Mouse (Mus musculus): ENCODE data around the gene Phrf1. TPM values are rescaled to one million over a fixed set of nuclear protein-coding genes. Genes with fewer than 3 reads are reported as not detected.
A peak's percentile ranks its signal among the peaks of the same experiment; 100 is the strongest.

Phrf1 gene
- total RNA-seq, 2 experiments from 2014 or later: 53.0 to 60.4 TPM

DNA sequence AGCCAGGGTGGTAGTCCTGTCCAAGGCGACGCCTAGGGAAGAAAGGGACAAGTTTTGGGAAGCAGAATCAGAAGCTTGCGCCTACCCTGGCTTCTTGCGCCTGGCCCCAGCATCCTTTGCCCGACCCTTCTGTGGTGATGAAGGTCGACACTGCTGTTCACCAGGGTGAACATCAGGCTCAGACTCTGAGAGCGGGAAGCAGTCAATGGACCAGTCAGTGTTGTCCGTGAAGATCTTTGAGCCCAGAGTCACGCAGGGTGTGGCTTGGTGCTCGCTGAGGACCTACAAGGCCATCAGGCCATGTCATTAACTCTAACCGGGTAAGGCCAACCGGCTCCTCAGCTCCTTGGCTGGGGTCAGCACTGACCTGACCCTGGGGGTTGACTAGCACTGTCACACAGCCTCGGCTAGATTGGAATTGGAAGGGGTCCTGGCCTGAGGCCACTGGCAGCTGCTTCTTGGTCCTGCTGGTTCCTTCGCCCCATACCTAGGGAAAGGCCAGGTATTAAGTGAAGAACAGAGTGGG lies 17.9 kb upstream of the Phrf1 start:
- ATAC-seq (replicated peaks; ENCODE audit: poor library complexity): no peak

DNA sequence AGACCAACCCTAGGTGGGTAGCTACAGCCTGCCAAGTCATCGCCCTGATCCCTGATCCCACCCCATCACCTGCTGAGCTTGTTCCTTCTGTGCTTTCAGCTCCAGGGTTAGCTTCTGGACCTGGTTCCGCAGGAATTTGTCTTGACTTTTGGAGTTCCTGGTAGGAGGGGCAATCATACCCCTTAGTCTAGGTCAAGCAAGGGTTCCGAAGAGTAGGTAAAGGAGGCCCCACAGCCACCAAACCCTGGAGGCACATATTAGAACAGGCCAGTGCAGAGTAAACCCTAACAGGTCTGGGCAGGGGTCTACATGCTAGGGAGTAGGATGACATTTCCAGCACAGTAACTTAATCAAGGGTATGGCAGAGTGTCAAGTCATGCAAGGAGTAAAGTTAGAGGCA lies 15.5 kb upstream of the Phrf1 start:
- no peak for ATAC-seq (replicated peaks; ENCODE audit: poor library complexity)

DNA sequence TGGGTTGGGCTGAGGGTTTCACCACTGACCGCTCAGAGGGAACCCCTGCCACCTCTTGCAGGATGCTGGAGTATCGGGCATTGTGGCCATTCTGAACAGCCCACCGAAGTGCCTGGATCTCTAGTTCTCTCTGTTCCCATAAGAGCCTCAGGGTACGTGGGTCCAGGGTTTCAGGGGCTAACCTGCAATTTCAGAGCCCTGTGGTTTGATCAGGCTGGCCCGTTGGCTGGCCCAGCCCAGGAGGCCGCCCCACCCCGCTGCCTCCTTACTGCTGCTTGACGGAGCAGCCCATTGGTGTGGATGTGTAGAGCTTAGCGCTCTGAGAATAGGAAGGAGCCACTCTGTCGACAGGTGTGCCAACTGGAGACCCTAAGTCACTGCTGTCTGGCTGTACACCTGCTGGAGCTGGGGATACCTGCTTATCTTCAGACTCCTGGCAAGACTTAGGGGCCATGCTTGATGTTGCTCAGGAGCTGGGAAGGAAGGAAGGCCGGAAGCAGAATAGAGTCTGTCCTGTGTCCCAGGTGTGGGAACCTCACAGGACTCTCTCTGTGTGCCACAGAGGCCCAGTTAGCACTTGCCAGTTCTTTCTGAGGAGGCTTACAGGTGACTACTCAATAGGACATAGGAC lies 14.9 kb upstream of the Phrf1 start, which contains the start of gene Lmntd2:
Gene Lmntd2, minus strand, starts transcription at position 476 of the 631 bp plus-strand sequence.
- no peak for ATAC-seq (replicated peaks; ENCODE audit: poor library complexity)

DNA sequence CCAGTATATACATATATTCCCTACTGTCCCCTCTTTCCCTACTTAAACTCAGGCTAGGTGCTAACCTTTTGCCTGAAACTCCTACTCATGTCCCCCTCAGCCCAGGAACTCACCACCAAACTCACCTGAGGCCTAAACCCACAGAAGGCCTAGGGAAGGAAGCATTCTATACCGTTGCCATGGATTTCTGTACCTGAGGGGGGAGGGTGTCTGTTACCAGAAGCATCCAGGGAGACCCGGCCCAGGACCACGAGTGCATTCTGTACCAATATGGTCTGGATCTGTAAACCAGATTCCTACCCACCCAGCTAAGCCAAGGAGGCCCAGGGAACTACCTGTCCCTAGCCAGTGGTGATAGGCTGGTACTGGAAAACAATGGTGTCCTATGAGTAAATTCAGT lies 14.3 kb upstream of the Phrf1 start:
- ATAC-seq (replicated peaks; ENCODE audit: poor library complexity): no peak

DNA sequence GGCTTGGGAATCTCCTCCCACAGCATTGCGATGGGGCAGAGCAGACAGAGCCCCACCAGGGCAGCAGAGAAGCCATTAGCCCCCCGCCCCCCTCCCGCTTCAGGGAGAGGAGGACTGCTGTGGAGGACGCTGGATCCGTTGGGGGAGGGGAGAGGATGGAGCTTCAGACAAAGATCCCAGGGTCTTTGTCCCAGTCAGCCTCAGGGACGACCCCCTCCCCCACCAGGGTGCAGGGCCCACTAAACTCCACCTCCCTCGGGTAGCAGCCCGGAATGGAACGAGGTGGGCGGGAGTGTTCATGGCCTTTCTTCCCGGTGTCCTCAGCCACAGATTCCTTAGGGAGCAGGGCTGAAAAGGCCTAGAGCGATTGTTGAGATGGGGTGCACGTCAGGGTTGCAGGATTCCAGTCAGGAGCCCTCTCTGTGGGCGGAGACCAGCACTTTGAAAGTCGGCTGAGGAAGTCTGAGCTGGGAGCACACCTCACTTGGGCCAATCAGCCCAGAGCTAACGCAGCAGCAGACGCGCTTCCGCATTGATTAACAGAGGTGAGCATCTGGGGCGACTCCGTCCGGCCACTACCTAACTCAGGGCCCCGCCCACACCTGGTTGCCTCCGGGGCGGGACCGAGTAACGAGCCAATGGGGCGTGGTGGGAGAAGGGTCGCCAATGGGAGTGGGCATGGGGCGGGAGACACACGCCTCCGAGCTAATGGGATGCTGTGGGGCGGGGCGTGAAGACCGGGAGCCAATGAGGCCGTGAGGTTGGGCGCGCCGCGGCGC lies 13.3 kb upstream of the Phrf1 start, which contains the start of gene Rassf7:
Gene Rassf7, plus strand, starts transcription at position 760 of the 779 bp plus-strand sequence.
- ATAC-seq (replicated peaks; ENCODE audit: poor library complexity): peak; percentile 94

DNA sequence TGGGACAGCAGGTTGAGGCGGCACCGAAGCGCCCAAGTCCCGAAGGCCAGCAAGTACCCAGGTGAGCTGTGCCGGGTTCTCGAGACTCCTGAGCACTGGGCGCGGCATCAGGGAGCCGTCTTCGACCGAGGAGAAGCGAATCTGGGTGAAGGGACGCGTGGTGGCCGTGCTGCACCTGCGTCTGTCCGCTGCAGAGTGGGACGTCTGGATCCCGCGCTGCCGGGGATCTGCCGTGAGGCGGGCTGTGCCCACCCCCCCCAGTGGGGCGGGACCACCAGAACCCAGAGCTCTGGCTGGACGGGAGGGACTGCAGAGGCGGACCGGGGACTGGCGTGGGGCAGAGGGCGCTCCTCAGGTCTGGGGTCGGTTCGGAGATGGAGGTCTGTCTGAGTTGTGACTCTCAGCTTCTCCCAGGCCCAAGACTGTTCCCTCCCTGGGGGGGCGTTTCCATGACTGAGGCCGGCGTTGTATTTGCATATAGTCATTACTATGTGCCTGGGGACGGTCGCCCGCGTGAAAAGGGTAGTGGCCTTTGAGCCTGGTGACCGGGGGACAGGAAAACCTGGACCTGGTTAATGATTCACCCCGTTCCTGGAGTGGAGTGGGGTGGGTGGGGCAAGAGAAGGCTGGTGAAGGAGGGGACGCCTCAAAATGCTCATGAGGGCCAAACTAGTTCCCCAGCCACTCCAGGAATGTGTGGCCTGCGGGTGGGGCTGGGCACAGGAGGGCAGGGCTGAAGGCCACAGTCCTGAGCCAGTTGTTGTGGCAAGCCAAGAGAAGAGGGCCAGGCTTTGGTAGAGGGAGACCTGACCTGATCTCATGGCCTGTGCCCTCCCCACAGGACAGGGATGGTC lies 12.5 kb upstream of the Phrf1 start:
- peak; percentile 34 for ATAC-seq (replicated peaks; ENCODE audit: poor library complexity)

DNA sequence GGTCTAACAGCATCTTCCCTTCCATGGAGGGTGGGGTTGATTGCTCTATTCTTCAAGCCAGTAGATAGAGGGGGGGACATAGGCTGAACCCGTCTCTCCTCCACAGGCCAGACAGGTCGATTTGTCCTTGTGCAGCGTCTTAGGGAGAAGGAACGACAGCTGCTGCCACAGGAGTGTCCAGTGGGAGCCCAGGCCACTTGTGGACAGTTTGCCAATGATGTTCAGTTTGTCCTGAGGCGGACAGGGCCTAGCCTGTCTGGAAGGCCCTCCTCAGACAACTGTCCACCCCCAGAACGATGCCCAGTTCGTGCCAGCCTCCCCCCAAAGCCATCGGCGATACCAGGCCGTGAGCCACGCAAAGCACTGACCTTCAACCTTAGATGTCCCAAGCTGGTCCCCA lies 11.7 kb upstream of the Phrf1 start:
- ATAC-seq (replicated peaks; ENCODE audit: poor library complexity): no peak

DNA sequence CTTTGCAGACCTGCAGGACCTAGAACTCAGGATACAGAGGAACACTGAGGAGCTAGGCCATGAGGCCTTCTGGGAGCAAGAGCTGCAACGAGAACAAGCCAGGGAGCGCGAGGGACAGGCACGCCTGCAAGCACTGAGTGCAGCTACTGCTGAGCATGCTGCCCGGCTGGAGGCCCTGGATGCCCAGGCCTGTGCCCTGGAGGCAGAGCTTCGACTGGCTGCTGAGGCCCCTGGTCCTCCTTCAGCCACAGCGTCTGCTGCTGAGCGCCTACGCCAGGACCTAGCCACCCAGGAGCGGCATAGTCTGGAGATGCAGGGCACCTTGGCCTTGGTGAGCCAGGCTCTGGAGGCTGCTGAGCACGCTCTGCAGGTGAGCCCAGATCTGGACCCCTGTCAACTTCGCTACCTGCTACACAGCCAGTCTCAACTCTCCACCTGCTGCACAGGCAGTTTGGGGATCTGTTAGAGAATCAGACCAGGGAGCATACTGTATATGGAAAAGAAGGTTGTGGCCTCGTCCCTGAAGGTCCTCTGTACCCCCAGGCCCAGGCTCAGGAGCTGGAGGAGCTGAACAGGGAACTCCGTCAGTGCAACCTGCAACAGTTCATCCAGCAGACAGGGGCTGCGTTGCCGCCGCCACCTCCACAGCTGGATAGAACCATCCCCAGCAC lies 11.1 kb upstream of the Phrf1 start:
- no peak for ATAC-seq (replicated peaks; ENCODE audit: poor library complexity)

DNA sequence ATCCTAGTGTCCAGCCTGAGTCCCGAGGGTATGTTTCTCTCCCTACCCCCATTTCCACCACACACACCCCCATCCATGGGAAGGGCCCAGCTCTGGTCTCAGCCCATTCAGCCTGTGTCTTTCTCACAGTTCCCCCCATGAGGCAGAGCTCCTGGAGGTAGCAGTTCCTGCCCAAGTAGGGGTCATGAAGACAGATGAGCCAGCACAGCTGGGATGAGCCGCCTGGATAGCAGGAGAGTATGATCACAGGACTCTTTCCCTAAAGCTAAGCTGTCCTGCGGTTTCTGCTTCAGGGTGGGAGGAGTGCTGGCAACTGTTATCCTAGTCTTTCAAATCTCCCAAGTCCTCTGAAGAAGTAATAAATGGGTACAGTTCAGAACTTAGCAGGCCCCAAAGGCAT lies 10.4 kb upstream of the Phrf1 start:
- no peak for ATAC-seq (replicated peaks; ENCODE audit: poor library complexity)

DNA sequence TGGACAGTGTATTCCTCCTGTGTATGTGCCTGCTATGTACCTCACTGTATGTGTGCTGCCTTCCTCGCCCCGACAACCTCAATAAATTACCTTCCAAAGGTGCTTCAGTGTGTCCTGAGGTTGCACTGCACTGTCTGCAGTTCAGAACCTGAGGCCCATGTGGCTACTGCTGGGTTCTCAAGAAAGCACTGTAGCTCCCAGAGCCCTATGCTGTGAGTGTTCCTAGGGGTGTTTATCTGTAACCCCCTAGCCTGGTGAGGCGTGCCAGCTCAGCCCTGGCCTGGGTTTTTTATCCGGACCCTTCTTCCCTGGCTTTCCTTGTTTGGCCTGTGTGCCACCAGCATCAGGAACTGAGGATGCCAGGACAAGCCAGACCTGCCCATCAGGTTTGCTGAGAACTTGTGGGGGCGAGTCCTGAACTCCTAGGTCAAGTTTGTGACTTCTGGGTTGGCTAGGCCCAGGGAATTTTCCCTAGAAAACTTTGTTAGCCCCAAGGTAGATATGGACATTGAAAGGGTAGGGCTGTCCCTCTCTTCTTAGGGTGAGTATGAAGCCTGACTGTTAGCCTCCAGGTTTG lies 9.9 kb upstream of the Phrf1 start:
- ATAC-seq (replicated peaks; ENCODE audit: poor library complexity): no peak

DNA sequence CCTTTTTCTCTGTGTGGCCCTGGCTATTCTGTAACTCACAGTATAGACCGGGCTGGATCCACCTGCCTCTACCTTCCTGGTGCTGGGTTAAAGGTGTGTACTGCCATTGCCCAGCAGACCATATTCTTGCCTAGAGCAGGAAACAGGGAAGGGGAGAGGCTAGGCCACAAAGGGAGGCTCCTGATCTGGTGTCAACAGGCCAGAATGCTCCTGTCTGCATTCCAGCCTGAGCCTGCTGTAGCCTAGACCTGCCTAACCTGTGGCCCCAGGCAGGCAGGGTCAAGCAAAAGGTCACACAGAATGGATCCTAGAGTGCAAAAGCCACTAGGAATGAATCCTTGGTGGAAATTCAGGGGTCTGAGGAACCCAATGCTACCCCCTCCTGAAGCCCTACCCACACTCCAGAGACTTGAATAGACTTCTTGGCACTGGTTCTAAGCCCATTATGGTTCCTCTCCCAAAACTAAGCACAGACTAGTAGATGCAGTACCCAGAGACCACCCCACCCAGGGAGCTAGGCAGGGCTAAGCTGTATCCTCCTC lies 9.0 kb upstream of the Phrf1 start:
- no peak for ATAC-seq (replicated peaks; ENCODE audit: poor library complexity)

DNA sequence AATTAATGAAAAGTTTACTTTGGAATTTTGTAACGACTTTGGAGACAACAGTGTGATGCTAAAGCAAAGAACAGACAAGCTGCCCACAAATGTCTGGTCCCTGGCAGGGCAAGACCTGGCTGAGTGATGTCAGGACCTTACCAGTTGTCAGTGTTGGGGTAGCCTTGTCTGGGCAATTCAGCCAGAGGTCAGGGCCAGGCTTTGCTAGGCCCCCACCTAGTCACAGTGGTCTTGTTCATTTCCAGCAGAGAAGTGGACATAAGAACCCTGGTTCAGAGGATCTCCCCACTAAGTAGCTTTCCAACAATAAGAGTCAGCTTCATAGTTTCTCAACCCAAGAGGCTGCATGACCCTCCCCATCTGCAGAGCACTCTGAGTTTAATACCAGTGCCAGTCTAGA lies 8.2 kb upstream of the Phrf1 start:
- ATAC-seq (replicated peaks; ENCODE audit: poor library complexity): no peak

DNA sequence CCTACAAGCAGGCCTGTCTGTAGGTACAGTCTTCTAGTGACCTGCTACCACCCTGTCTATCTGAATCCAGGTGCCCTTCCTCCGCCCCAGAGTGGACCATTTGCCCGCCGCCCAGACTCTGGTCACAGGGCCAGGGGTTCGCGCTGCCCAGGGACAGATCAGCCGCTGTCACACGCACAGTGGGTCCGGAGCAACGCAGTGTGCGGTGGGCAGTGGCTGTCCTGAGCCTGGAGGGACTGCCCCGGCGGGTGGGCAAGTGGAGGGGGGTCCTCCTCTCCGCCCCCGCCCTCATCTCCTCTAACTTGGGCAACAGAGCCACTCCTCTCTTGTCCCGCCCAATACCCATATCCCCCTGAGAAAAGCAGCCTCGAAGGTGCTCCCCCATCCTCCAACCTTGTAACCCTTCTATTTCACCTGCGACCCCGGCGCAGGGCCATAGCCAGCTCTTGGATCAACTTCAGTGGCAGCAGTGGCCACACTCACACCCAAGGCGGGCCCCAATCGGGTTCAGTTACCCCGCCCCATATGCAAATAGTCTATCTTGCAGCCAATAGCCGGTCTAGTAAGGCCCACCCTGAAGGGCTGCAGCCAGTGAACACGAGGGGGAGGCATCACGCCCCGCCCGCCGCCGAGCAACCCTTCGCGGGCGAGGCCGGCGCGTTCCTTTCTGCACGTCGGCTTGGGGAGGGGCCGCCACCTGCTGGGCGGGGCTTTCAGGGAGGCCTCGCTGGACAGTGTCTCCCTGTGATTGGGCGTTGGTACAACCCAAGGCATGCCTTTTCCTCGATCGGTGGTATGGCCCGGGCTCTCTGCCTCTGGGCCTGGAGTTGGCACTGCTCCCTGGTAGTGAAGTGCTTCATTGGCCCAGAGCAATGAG lies 7.1 kb upstream of the Phrf1 start:
- peak; percentile 93 for ATAC-seq (replicated peaks; ENCODE audit: poor library complexity)

DNA sequence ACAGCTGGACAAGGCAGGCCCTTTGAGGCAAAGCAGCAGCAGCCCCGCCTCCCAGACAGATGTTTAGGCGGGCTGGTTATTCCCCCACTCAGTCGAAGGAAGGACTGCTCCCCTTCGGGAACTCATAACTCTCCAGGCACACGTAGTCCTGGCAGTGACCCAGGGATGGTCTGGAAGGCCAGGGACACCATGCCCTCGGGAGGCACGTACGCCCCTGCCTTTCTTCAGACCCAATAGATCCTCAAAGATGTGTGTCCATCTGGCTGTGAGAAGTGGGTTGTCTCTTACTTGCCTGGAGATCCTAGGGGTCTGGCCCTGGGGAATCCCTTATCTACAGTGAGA lies 6.5 kb upstream of the Phrf1 start:
- ATAC-seq (replicated peaks; ENCODE audit: poor library complexity): no peak

DNA sequence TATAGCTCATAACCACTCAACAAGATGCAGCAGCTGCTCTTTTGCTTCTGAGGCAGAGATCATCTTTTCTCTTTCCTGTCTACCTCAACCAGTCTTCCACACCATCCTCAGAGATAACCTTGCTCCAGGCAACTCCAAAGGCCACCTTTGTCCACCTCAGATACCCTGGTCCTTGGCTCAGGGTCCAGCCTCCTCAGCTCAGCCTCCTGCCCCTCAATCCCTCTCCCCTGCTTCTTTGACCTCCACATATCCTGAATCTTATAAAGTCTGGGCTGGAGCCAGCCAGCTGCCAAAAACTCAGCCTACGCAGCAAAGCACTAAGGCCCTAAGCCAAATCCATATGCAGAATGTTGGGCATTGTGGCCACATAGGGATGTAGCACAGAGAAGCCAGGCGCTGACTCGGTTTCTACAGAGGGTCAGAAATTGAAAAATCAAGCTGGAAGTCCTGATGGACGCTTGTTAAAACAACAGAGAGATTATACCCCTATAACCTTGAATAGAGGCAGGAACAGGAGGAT lies 5.8 kb upstream of the Phrf1 start:
- ATAC-seq (replicated peaks; ENCODE audit: poor library complexity): no peak

DNA sequence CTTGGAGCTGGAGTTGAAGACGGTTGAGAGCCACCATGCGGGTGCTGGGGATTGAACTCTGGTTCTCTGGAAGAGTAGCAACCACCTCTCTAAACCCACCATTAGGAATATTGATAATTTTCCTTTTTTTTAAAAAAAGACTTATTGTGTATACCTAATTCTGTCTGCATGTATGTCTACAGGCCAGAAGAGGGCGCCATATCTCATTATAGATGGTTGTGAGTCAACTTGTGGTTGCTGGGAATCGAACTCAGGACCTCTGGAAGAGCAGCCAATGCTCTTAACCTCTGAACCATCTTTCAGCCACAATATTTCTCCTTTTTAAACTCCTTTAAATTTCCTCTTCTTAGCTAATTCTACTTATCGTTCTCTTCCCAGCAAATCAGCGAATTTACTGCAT lies 2.0 kb upstream of the Phrf1 start:
- no peak for ATAC-seq (replicated peaks; ENCODE audit: poor library complexity)

DNA sequence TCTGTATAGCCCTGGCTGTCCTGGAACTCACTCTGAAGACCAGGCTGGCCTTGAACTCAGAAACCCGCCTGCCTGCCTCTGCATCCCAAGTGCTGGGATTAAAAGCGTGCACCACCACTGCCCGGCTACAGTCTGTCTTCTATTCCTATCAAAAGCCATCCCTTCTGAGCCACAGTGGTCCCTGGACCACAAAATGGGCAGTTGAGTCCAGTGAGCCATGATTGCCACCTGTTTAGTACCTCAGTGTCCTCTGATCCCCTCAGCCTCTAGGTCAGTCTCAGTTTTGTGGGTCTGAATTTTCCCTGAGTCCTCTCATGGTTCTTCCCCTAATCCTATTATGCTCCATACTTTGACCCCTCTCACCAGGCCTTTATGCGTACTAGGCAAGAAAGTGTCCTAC lies 788 bp upstream of the Phrf1 start:
- ATAC-seq (replicated peaks; ENCODE audit: poor library complexity): peak; percentile 1; the same call in 1 of the 2 replicates

DNA sequence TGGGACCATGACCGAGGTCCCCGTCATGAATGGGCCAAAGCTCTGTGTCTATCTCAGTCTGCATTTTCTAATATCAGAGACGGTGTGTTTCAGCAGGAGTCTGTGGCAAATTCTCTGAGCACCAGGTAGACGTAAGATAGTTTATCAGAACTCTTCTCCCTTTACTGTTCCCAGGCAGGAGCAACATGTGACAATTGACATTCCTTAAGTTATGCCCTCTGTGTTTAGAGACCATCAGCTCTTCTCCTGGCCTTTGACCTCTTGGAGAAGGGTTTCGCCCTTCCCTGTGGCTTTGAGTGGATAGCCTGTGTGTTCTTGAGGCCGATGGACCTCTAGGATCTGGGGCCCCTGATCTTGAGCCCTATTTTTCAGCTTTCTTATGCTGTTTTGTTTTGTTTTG lies 1.1 kb downstream of the Phrf1 start:
- no peak for ATAC-seq (replicated peaks; ENCODE audit: poor library complexity)

DNA sequence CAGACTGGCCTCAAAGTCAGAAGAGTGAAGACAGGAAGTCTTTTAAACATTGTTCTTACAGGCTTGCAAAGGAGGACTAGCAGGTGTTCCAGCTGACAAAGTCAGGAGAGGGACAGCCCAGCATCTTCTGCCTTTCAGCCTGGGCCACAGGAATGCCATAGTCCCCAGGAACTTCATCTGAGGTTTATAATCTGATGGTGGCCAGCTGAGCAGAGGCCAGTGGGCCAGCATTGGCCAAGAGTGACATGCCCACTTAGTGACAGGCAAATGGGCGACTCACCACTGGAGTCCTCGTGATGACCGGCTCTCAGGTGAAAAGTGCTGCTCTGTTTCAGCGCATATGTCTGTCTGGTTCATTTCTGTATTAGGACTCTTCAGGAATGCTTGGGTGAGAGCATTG lies 2.0 kb downstream of the Phrf1 start:
- no peak for ATAC-seq (replicated peaks; ENCODE audit: poor library complexity)

Data from megakaryocyte progenitor cell, adult 5-6 weeks (primary cell).